Mouse (Mus musculus): Measurements from ENCODE around the gene Il10. TPM values are rescaled to one million over a fixed set of nuclear protein-coding genes. Genes with fewer than 3 reads are reported as not detected.

Gene Il10
- polyA plus RNA-seq, 1 experiment from 2014 or later: not detected

- peak overlapping the region; percentile 8; the same call in 1 of the 2 replicates for H3K27ac ChIP-seq (replicated peaks)
- ATAC-seq (ENCODE audit: insufficient number of reproducible peaks, low FRiP score, low TSS enrichment, low read depth): peak; percentile 58
- H3K4me1 ChIP-seq: peaks cover 51% of the 10 kb centered on the region
Observed at GRCm38 (mm10) chr1:131062821-131063220, 43.2 kb downstream of the Il10 start.

GRCm38 (mm10) chr1:131064202-131064601 lies 44.6 kb downstream of the Il10 start:
- Histone ChIP-seq H3K9ac (no peak overlapping the region), H3K4me3 (replicated peaks) (no peak overlapping the region), H3K4me2 (replicated peaks) (no peak overlapping the region), H3K36me3 (no peaks in the 10 kb centered on the region), H3K9me3 (replicated peaks) (no peaks in the 10 kb centered on the region), H3K27ac (replicated peaks) (peak overlapping the region; percentile 65), H3K4me1 (peaks cover 47% of the 10 kb centered on the region), H3K27me3 (no peaks in the 10 kb centered on the region)
- 0 out of 2 replicates have a peak, but pooled peaks have one; percentile 59 for ATAC-seq (ENCODE audit: insufficient number of reproducible peaks, low FRiP score, low TSS enrichment, low read depth)
- 50% methylated on average over 6 of the region's 6 CpGs for WGBS

More at GRCm38 (mm10) chr1:131062821-131063220, 43.2 kb downstream of the Il10 start:
- 53% methylated on average over 6 of the region's 6 CpGs for WGBS
- no peak overlapping the region for H3K4me3 ChIP-seq (replicated peaks)
- peaks cover 4% of the 10 kb centered on the region for H3K36me3 ChIP-seq
- no peaks in the 10 kb centered on the region for H3K9me3 ChIP-seq (replicated peaks)
- H3K4me2 ChIP-seq (replicated peaks): no peak overlapping the region
- H3K27me3 ChIP-seq: no peaks in the 10 kb centered on the region
- H3K9ac ChIP-seq: no peak overlapping the region

DNA sequence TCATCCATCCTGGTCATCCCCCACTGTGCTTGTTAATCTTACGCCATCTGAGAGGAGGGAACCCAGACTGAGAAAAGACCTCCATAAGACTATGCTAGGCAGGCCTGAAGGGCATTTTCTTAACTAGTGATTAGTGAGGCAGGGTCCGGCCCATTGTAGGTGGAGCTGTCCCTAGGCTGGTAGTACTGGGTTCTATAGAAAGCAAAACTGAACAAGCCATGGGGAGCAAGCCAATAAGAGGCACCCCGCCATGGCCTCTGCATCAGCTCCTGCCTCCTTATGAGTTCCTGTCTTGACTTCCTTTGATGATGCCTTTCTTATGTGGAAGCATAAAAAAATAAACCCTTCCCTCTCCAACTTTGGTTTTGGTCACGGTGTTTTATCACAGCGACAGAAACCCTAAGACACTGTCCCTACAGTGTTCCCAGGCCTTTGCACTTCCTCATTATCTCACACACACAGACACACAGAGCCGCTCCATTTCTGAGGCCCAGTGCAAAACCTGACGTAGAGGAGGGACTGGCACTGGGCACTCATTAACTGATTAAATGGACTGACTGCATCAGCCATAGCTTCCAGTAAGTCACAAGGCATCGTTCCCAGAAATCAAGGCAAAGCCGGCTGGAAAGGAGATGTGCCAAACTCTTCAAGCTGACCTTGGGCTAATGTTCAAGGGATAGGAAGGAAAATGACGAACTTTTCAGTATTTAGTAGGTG lies 48.5 kb downstream of the Il10 start:
- Histone ChIP-seq H3K4me2 (replicated peaks) (no peak overlapping the region), H3K9ac (no peak overlapping the region), H3K4me3 (replicated peaks) (no peak overlapping the region), H3K27me3 (no peaks in the 10 kb centered on the region), H3K36me3 (no peaks in the 10 kb centered on the region), H3K4me1 (peaks cover 17% of the 10 kb centered on the region), H3K27ac (replicated peaks) (no peak overlapping the region), H3K9me3 (replicated peaks) (no peaks in the 10 kb centered on the region)
- no peak for ATAC-seq (ENCODE audit: insufficient number of reproducible peaks, low FRiP score, low TSS enrichment, low read depth)
- 89% methylated on average over 10 of the region's 10 CpGs for WGBS

- H3K27me3 ChIP-seq: no peaks in the 10 kb centered on the region
- no peak for ATAC-seq (ENCODE audit: insufficient number of reproducible peaks, low FRiP score, low TSS enrichment, low read depth)
- peaks cover 14% of the 10 kb centered on the region for H3K4me1 ChIP-seq
- H3K4me2 ChIP-seq (replicated peaks): no peak overlapping the region
- H3K9ac ChIP-seq: no peak overlapping the region
- no peaks in the 10 kb centered on the region for H3K9me3 ChIP-seq (replicated peaks)
- 70% methylated on average over 7 of the region's 7 CpGs for WGBS
- no peaks in the 10 kb centered on the region for H3K36me3 ChIP-seq
- H3K4me3 ChIP-seq (replicated peaks): no peak overlapping the region
- H3K27ac ChIP-seq (replicated peaks): no peak overlapping the region
Observed at GRCm38 (mm10) chr1:131069010-131069409, 49.4 kb downstream of the Il10 start.

DNA sequence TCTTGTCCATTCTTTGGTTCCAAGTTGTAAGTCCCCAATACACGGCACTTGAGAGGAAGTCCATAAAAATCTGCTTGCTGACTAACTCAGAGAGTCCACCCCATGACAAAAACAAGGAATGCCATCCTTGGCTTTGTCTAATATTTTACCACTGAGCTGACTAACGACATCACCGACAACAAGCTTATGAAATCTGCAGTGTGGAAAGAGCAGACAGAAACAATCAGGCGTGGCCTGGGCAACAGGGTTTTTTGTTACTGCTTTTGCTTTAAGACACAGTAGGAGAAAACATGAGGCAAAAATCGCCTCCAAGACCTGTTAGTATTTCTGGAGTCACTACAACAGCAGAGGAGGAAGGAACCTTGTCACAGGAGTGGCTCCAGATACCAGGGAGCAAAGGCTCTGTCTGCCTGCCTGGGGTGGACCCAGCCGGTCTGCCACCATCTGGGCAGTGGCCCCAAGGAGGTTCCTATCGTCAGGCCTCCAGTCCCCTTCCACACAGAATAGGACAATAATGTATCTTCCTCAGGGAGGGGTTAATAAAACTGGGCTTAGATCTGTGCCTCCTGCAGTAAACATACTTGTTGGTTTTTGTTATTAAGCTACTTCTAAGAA lies 52.8 kb downstream of the Il10 start:
- 85% methylated on average over 7 of the region's 7 CpGs for WGBS
- H3K4me2 ChIP-seq (replicated peaks): no peak overlapping the region
- H3K9me3 ChIP-seq (replicated peaks): no peaks in the 10 kb centered on the region
- no peak overlapping the region for H3K27ac ChIP-seq (replicated peaks)
- no peaks in the 10 kb centered on the region for H3K27me3 ChIP-seq
- no peaks in the 10 kb centered on the region for H3K36me3 ChIP-seq
- peaks cover 29% of the 10 kb centered on the region for H3K4me1 ChIP-seq
- H3K4me3 ChIP-seq (replicated peaks): no peak overlapping the region
- ATAC-seq (ENCODE audit: insufficient number of reproducible peaks, low FRiP score, low TSS enrichment, low read depth): no peak
- H3K9ac ChIP-seq: no peak overlapping the region

DNA sequence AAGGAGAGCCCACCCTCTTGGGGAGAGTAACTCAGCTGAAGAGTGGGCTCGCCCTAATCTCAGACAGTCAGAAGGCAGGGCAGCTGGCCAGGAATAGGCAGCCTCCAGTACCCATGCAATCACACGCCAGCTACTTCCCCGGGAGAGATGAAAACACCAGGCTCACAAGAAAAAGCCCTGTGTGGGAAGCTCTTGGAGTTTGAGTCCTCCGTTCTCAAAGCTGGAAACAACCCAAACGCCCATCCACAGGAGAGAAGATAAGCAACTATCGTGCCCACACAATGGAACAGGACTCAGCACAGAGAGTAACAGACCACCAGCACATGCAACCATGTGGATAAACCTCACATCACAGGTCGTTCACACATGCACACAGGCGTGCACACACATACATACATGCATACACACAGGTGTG lies 54.9 kb downstream of the Il10 start:
- peaks cover 44% of the 10 kb centered on the region for H3K4me1 ChIP-seq
- H3K27me3 ChIP-seq: no peaks in the 10 kb centered on the region
- H3K4me2 ChIP-seq (replicated peaks): no peak overlapping the region
- no peaks in the 10 kb centered on the region for H3K36me3 ChIP-seq
- H3K27ac ChIP-seq (replicated peaks): peak overlapping the region; percentile 48
- H3K4me3 ChIP-seq (replicated peaks): no peak overlapping the region
- H3K9me3 ChIP-seq (replicated peaks): no peaks in the 10 kb centered on the region
- peak; percentile 36; the same call in 1 of the 2 replicates for ATAC-seq (ENCODE audit: insufficient number of reproducible peaks, low FRiP score, low TSS enrichment, low read depth)
- no peak overlapping the region for H3K9ac ChIP-seq
- WGBS: 53% methylated on average over 8 of the region's 8 CpGs

Other genes with a start within 250 kb of the Il10 start
- 0.62 and 0.67 TPM in 2 replicates for gene Fcamr, start 218.9 kb upstream of the Il10 start, polyA plus RNA-seq (2015; fragmentation: Nextera tagmentation; extraction: Ambion mirVana)
- 0.08 TPM in 2 replicates for gene Pigr, start 193.2 kb upstream of the Il10 start, polyA plus RNA-seq (2015; fragmentation: Nextera tagmentation; extraction: Ambion mirVana)
- gene Fcmr, start 154.2 kb upstream of the Il10 start, polyA plus RNA-seq (2015; fragmentation: Nextera tagmentation; extraction: Ambion mirVana): not detected in 2 replicates
- not detected in 2 replicates for gene Il24, start 132.4 kb upstream of the Il10 start, polyA plus RNA-seq (2015; fragmentation: Nextera tagmentation; extraction: Ambion mirVana)
- not detected in 2 replicates for gene Il20, start 108.4 kb upstream of the Il10 start, polyA plus RNA-seq (2015; fragmentation: Nextera tagmentation; extraction: Ambion mirVana)
- gene Il19, start 79.7 kb upstream of the Il10 start, polyA plus RNA-seq (2015; fragmentation: Nextera tagmentation; extraction: Ambion mirVana): not detected in 2 replicates
- gene Mapkapk2, start 78.0 kb downstream of the Il10 start, polyA plus RNA-seq (2015; fragmentation: Nextera tagmentation; extraction: Ambion mirVana): 42.8 and 44.4 TPM in 2 replicates
- 4.6 and 7.1 TPM in 2 replicates for gene Dyrk3, start 118.5 kb downstream of the Il10 start, polyA plus RNA-seq (2015; fragmentation: Nextera tagmentation; extraction: Ambion mirVana)
- gene Eif2d, start 133.3 kb downstream of the Il10 start, polyA plus RNA-seq (2015; fragmentation: Nextera tagmentation; extraction: Ambion mirVana): 59.2 and 66.0 TPM in 2 replicates
- gene Rassf5, start 225.4 kb downstream of the Il10 start, polyA plus RNA-seq (2015; fragmentation: Nextera tagmentation; extraction: Ambion mirVana): 4.6 and 4.8 TPM in 2 replicates